Mouse (Mus musculus) layer of hippocampus, adult 9-10 months (tissue): ENCODE measurements around the gene Bad.

ENCODE experiments used
- DNase-seq: peaks from one replicate; pipeline ENCODE4 v3.0.0; 2022; ENCODE audit warnings: low spot score

The Bad gene

GRCm38 (mm10) chr19:6969665-6970381, 28.2 kb downstream of the Bad start:
- no peak for DNase-seq

DNA sequence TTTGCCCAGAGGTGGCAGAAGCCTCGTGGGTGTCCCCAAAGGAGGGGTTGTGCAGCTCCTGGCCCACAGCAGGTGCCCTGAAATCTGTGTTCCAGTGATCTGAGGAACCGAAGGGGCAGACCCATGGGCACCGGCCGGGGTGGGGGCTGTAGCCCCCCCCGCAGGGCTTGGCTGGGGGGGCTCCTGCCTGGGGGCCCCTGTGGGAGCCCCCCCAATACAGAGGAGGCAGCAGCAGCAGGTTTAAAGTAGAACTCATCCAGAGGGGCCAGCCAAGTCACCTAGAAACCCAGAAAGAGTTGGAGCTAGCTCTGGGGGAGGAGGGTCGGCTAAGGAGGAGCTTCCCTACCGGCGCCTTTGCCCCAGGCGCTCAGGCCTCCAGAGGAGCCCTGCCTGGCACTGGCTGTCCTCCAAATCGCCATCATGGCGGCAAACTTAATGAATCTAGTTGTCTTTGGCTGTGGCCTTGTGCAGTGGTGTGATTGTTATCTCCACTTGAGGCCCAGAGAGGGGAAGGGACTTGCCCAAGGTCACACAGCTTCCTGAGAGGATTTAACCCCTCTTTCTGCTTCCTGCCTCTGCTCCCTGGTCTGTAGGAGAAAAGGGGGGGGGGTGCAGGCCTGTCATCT, 28.9 kb downstream of the Bad start:
- DNase-seq: no peak

GRCm38 (mm10) chr19:6971644-6972043, 30.0 kb downstream of the Bad start:
- DNase-seq: no peak

GRCm38 (mm10) chr19:6972247-6972917, 30.7 kb downstream of the Bad start:
- DNase-seq: no peak

DNA sequence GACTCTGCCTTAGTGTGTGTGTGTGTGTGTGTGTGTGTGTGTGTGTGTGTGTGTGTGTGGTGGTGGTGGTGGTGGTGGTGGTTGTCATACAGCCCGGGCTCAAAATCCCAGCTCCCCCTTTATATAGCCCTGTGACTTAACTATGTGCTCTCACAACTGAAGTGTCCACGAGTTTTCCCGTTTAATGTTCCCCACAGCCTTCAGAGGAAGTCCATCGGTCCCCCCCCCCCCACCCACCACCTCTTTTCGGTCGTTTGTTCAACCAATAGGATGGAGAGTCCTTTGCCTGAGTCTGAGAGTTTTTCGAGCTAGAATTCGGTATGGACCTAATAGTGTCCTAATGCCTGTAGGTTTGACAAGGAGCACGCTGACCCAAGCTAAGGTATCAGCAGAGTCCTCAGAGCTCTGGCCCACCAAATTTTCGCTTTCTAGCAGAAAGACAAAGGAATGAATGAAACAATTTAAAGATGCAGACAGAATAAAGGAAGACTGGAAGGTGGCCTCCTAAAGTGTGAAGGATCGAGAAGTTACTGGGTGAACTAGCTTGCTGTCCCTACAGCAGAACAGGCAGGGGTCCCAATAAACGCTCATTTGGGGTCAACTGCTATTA, 32.0 kb downstream of the Bad start:
- no peak for DNase-seq

DNA sequence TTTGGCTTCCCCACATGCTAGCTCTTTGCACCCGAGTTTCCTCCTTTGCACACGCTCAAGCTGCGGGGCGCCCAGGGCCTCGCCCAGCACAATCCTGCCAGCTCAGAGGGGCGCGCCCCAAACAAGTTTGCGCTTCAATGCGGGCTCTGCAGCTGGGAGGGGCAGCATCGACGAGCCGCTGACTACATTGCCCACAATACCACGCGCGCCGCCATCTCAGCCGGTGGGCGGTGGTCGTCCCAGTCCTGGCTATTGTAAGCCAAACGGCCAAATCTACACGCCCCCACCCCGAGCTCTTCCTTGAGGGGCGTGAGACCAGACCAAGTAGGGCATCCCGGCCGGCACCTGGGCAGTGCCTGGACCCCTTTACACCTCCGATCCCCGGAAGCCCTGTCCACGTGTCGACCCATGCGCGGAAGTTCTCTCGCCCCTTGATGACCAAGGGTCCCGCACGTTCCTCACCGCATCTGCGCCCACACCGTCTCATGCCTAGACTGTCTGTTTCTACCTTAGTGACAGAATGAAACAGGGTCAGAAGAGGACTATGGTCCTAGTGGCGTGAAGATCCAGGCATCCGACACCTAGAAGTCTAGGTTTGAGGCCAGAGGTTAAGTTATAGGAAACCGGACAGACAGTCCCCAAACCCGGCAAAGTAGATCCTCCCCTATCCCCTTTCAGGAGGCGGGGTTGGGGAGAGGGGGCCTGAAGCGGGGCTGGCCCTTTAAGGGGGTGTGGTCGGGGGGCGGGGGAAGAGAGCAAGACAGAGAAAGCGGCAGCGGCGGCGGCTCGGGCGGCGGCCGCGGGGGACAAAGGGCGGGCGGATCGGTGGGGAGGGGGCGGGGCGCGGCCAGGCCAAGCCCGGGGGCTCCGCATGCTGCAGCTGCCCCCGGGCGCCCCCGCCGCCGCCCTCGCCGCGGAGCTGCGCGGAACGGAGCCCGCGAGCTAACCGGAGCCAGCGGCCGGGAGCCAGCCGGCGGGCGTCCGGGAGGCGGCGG, 32.8 kb downstream of the Bad start, which contains the start of gene Ppp1r14b:
Gene Ppp1r14b (plus strand): TSS at position 758 of the 995 bp plus-strand sequence.
- no peak for DNase-seq

DNA sequence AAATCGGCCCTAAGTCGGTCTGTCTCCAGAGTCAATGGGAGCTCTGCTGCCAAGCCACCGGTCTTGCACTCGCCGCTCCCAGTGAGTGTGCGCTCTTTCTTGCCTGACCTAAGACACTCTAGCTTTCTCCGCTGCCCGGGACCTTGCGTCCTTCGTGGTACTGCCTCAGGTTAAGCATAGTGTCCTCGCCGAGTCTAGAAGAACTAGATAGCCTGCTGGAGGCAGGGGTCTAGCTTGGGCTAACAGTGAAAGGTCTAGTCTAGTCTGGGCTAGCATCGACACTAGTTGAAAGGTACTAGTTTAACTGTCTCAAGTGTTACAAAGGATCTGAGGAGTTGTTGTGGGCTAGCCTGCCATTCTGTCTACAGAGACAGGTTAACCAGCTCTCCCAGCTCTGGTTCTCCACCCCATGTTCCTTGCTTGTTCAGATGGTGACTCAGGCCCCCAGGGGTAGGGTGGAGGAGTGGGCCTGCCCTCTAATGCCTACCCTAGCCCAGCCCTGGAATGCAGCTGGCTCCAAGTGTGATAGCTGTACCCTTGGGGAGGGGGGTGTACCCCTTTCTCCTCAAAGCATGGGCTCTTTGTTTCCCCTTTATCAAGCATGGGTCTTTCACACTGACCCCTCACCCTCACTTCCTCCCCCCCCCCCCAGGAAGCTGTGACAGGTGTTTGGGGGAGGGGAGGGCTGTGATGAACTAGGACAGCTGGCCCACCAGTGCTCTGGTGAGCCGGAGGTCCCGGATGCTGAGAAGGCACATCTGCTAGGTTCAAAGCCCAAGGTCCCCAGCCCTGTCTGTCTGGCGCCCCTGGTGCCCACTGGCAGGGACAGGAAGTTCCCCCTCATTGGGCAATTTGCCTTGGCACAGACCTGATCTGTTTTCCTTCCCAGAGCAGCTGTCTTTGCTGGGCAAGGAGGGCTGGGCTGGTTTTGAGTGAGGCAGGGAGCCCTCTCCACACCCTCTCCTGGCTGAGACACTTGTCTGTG, 34.2 kb downstream of the Bad start, which contains the start of gene Plcb3:
Gene Plcb3 (minus strand): TSS at position 934 of the 985 bp plus-strand sequence.
- DNase-seq: no peak

DNA sequence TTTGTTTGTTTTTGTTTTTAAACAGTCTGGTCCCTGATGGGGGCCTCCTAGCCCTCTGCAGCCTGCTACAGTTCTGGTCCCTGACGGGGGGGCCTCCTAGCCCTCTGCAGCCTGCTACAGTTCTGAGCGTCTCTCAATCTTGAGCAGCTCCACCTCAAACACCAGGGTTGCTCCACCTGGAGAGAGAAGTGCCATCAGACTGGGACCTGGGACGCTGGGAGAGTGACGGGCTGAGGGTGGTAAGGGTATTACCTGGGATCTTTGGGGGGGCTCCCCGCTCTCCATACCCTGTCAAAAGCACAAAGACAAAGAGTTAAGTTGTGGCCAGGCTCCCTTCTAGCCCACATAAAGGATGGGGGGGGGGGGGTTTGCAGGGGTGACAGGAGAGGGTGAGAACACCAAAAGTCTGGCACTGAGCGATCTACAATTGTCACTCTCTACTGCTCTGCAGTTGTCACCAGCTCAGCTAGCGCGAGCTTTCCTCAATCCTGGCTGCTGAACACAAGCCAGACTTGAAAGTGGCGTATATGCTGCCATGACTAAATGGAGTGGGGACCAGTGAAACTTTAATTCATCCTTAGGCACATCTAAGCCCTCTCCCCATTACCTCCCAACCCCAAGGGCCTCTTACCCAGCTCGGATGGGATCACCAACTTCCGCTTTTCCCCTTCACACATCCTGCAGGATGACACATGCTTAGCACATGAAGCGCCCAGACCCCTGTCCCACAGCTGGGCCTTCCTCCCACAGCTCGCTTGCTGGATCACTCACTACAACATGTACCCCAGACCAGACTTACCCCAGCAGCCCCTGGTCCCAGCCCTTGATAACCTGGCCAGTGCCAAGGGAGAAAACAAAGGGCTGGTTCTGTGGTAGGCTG, 36.3 kb downstream of the Bad start:
- DNase-seq: no peak

DNA sequence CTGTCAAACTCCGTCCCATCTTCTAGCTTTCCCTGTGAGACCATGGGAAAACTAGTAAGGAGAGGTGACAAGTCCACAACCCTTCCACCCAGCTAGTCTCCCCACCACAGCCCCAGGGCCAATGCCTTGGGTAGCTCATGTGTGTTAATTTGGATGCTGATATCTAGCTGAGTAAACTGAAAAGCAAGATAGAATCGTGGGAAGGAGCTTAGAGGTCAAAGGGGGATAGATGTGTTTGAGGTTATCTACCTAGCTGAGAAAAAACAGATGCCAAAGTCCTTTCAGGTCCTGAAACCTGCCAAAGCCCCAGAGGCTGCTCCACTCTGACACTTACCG, 36.9 kb downstream of the Bad start:
- no peak for DNase-seq

DNA sequence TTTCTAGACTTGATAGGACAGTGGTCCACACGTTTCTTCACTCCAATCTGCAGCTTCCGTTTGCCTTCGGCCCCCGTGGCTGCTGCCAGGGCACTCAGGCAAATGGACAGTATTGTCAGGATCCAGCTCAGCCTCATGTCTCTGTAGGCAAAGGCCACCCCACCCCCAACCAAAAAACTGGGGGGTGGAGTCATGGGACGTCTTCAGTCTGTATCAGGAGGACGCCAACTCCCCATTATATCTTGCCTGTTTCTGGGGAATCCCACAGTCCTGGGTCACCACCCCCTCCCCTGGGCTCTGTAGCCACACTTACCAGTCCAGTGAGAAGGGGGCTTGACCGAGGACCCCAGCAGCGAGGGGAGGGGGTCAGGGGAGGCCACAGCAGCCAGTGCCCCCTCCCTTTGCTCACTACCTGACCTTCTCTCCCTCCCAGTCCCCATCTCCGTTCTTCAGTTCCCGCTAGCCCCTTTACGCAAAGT, 37.4 kb downstream of the Bad start:
- no peak for DNase-seq

- peak; percentile 94 for DNase-seq
Measured at GRCm38 (mm10) chr19:6979486-6980380, 38.1 kb downstream of the Bad start.

DNA sequence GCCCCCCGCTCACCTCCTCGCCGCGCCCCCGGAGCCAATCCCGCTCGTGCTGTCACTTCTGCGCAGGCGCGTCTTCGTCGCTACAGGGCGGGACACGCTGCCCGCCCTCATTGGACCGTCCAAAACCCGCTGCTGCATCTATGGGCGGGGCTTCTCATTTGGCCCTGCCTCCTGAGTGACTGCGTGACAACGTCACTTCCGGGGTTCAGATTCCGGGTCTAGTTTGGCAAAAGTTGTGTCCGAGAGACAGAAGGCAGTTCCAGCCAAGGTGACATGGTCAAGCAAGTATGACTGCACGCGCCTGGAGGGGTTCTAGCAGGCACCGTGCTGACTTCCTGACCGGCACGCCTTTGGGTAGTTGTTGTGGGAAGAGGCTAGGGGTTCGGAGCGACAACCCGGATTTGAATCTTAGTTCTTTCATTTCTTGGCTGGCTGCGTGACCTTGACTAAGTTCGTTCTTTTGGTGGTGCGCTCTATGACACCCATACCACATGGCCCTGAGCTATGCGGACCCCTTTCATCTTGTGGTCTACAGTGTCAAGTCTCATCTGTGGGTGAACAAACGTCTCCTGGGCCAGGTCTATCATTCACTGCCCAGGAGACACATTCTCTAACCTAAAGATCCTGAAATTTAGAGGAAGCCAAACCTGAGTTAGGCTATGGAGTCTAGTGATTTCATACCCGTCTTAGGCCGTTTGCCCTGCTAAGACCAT, 38.9 kb downstream of the Bad start, which contains the start of gene Fkbp2:
Gene Fkbp2 (minus strand): TSS at position 121 of the 713 bp plus-strand sequence.
- DNase-seq: peak; percentile 98

GRCm38 (mm10) chr19:6981465-6981864, 39.8 kb downstream of the Bad start:
- no peak for DNase-seq

- no peak for DNase-seq
Measured at GRCm38 (mm10) chr19:6983621-6984020, 42.0 kb downstream of the Bad start.

GRCm38 (mm10) chr19:6985300-6985699, 43.6 kb downstream of the Bad start:
- DNase-seq: no peak

DNA sequence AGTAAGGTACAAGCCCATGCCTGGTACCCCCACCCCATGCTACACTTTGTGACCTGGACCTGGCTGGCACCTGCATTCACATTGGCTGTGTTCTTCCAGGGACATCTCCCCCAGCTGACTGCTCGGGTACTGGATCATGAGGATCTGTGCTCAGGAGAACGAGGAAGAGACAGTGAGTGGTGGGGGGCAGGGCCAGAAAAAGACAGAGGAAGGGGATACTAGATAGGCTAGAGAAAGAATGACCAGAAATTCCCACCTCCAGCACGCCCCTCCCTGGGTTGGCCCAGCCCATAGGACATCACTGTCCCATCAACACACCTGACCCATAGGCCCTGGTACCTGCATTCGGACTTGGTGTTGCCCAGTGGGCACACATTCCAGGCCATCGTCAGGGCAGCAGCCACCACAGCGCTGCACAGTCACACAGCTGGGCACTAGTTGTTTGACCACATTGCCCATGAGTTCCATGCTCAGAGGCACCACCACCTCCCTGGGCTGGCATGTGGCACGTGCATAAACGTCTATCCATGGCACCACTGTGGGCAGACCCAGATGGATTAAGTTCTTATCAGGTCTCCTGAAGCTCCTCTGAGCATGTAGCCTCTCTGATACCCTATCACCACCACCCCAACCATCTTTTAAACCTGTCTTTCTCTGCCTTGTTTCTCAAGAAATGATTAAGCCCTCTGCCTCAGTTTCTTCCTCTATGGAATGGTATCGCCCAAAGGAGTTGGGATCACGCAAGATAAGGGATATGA, 44.5 kb downstream of the Bad start:
- no peak for DNase-seq
